Mouse (Mus musculus): Measurements from ENCODE around the gene Mob1a. TPM values are rescaled to one million over a fixed set of nuclear protein-coding genes. Genes with fewer than 3 reads are reported as not detected.
A peak's percentile ranks its signal among the peaks of the same experiment; 100 is the strongest.
"Not testable (repeated sequence)": the region's sequence is repeated elsewhere in the genome, so short reads cannot be mapped to it uniquely, and the experiment has no call there.

Mob1a gene
- polyA plus RNA-seq, 1 experiment from 2014 or later, result 58.0 TPM

DNA sequence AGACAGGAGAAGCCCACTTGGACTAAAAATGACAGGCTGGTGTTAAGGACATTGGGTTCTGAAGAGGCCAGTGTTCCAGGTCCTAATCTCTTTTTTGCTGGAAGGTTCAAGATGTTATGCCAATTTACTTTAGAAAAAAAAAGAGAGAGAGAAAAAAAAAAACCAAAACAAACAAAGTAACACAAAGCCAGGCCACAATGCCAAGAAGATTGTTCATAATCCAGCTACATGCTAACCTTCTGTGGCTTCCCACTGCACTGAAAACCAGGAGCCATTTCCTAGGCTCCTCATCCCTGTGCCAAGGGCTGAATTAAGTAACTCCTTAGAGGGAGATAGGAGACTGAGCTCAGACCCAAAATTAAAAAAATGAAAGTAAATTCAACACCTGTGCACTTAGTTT is 10.5 kb upstream of the Mob1a start:
- no peak overlapping the region for H3K27ac ChIP-seq (replicated peaks)
- H3K9me3 ChIP-seq, result no peaks in the 10 kb centered on the region
- no peak overlapping the region; the same call in 1 of the 2 replicates for H3K9ac ChIP-seq (replicated peaks)
- H3K27me3 ChIP-seq, result no peaks in the 10 kb centered on the region
- peak overlapping the region; percentile 84; the same call in 1 of the 2 replicates for H3K4me2 ChIP-seq (replicated peaks)
- ATAC-seq (ENCODE audit: low FRiP score, low read depth), result no peak
- peaks cover 21% of the 10 kb centered on the region for H3K36me3 ChIP-seq
- peaks cover 15% of the 10 kb centered on the region for H3K4me1 ChIP-seq
- H3K4me3 ChIP-seq, result no peak overlapping the region

DNA sequence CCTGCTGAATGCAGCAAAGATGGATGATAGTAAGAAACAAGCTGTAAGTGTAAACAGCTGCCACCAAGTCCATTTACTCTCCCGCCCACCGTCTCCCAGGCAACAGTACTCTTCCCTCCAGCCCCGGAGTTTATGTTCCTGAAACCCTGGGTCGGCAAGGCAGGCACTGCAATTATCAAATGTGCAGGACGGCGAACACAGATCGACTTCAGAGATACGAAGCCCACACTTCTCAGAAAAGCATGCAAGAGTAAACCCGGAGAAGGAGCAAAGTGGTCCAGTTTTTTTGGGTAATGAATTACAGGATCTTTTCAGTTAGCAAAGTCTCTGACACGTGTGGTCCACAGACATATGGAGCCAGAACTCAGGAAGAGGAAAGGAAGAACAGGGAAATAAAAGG is 9.8 kb upstream of the Mob1a start:
- H3K9ac ChIP-seq (replicated peaks), result peak overlapping the region; percentile 45; the same call in 1 of the 2 replicates

GRCm38 (mm10) chr6:83317108-83317741 is 8.6 kb upstream of the Mob1a start:
- ATAC-seq (ENCODE audit: low FRiP score, low read depth), result peak; percentile 98
- H3K4me3 ChIP-seq, result peak overlapping the region; percentile 92
- peaks cover 3% of the 10 kb centered on the region for H3K36me3 ChIP-seq
- WGBS, result under 1% methylated on average over 52 of the region's 52 CpGs
- H3K9ac ChIP-seq (replicated peaks), result peak overlapping the region; percentile 87
- H3K9me3 ChIP-seq, result no peaks in the 10 kb centered on the region
- H3K4me1 ChIP-seq, result peaks cover 15% of the 10 kb centered on the region
- H3K27ac ChIP-seq (replicated peaks), result 0 out of 2 replicates have a peak overlapping the region, but pooled peaks have one; percentile 54
- H3K27me3 ChIP-seq, result no peaks in the 10 kb centered on the region
- peak overlapping the region; percentile 84 for H3K4me2 ChIP-seq (replicated peaks)

More for the DNA sequence above, 9.8 kb upstream of the Mob1a start:
- peaks cover 15% of the 10 kb centered on the region for H3K36me3 ChIP-seq
- H3K9me3 ChIP-seq, result no peaks in the 10 kb centered on the region
- no peak for ATAC-seq (ENCODE audit: low FRiP score, low read depth)
- WGBS, result 7% methylated on average over 10 of the region's 10 CpGs
- peak overlapping the region; percentile 92 for H3K4me3 ChIP-seq
- H3K4me2 ChIP-seq (replicated peaks), result peak overlapping the region; percentile 84
- H3K4me1 ChIP-seq, result peaks cover 15% of the 10 kb centered on the region
- no peak overlapping the region for H3K27ac ChIP-seq (replicated peaks)
- H3K27me3 ChIP-seq, result no peaks in the 10 kb centered on the region

- ATAC-seq (ENCODE audit: low FRiP score, low read depth), result no peak
- Histone ChIP-seq H3K4me2 (replicated peaks) (no peak overlapping the region), H3K27me3 (no peaks in the 10 kb centered on the region), H3K27ac (replicated peaks) (no peak overlapping the region), H3K4me3 (no peak overlapping the region), H3K36me3 (no peaks in the 10 kb centered on the region), H3K9me3 (no peaks in the 10 kb centered on the region), H3K9ac (replicated peaks) (no peak overlapping the region), H3K4me1 (peaks cover 9% of the 10 kb centered on the region)
- WGBS, result 73% methylated on average over 1 of the region's 1 CpGs
These were observed 3.9 kb upstream of the Mob1a start for GRCm38 (mm10) chr6:83321927-83322326.

GRCm38 (mm10) chr6:83322794-83323193 is 3.0 kb upstream of the Mob1a start:
- Histone ChIP-seq H3K9me3 (no peaks in the 10 kb centered on the region), H3K27ac (replicated peaks) (no peak overlapping the region), H3K4me3 (no peak overlapping the region), H3K36me3 (no peaks in the 10 kb centered on the region), H3K27me3 (no peaks in the 10 kb centered on the region), H3K4me1 (peaks cover 15% of the 10 kb centered on the region), H3K9ac (replicated peaks) (no peak overlapping the region), H3K4me2 (replicated peaks) (no peak overlapping the region)
- ATAC-seq (ENCODE audit: low FRiP score, low read depth), result no peak
- 80% methylated on average over 2 of the region's 2 CpGs for WGBS

DNA sequence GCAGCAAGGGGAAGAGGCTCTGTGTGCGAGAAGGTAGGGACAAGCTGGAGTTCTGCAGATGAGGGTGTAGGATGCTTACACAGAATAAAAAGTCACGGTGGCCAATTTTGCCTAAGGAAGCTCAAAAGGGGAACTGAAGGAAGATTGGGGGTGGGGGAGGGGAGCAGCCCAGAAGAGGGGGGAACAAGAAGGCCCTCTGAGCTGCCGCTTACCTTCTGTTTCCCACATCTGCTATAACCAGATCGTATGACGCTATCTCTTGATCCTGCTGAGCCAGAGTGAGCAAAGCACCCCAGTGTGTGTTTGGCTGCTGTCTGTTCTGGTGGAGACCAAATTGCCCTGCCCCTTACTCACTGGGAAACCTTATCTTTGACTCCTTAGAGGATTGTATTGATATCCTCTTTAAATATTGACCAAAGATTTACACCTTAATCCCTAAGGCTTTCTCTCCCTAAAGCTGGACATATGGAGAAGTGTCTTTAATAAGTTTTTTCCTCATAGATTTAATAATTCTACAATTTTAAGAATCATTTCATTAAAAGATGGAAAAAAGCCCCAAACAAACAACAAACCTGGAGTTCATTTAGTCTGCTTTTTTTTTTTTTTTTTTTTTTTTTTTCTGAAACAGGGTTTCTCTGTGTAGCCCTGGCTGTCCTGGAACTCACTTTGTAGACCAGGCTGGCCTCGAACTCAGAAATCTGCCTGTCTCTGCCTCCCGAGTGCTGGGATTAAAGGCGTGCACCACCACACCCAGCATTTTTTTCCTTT is 2.0 kb upstream of the Mob1a start:
- WGBS, result 69% methylated on average over 8 of the region's 8 CpGs
- no peak for ATAC-seq (ENCODE audit: low FRiP score, low read depth)
- Histone ChIP-seq H3K27me3 (no peaks in the 10 kb centered on the region), H3K4me3 (no peak overlapping the region), H3K36me3 (no peaks in the 10 kb centered on the region), H3K9me3 (no peaks in the 10 kb centered on the region), H3K4me2 (replicated peaks) (no peak overlapping the region), H3K9ac (replicated peaks) (no peak overlapping the region), H3K27ac (replicated peaks) (no peak overlapping the region), H3K4me1 (peaks cover 19% of the 10 kb centered on the region)

DNA sequence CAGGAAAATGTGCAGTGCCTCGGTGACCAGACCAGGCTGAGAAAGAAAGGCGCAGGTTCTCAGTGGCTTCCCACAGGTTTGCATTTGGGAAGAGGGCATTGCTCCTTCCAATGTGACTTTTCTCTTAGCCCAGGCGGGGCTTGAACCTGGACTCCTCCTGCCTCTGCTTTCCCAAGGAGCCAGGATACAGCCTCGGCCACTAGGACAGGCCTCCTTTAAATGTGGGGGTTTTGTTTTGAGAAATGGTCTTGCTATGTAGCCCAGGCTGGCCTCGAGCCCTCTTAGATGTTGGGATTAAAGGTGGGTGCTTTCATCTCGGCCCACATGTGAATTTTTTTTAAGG is 549 bp downstream of the Mob1a start:
- H3K9me3 ChIP-seq, result no peaks in the 10 kb centered on the region
- H3K9ac ChIP-seq (replicated peaks), result peak overlapping the region; percentile 96
- H3K4me3 ChIP-seq, result peak overlapping the region; percentile 92
- peak overlapping the region; percentile 92 for H3K27ac ChIP-seq (replicated peaks)
- ATAC-seq (ENCODE audit: low FRiP score, low read depth), result no peak; the same call in 1 of the 2 replicates
- H3K27me3 ChIP-seq, result no peaks in the 10 kb centered on the region
- peak overlapping the region; percentile 70 for H3K4me2 ChIP-seq (replicated peaks)
- H3K36me3 ChIP-seq, result peaks cover 17% of the 10 kb centered on the region
- WGBS, result 13% methylated on average over 6 of the region's 6 CpGs
- H3K4me1 ChIP-seq, result peaks cover 19% of the 10 kb centered on the region

DNA sequence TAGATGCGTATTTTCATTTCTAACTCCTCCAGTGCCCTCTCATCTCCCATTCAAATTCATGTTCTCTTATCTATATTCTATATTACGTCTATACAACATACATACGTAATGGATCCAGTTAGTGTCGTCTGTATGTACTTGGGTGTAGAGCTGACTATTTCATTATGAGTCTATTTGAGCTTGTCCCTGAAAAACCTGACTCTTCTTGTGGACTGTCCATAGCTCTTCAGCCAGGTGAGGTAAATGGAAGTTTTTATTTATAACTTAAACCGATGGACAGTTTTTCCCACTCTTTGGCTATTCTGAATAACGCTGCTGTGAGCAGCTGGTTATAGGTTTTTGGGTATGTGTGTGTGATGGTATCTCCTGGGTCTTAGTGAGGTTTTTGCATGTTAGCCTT is 945 bp downstream of the Mob1a start:
- ATAC-seq (ENCODE audit: low FRiP score, low read depth), result no peak
- H3K4me1 ChIP-seq, result peaks cover 19% of the 10 kb centered on the region
- H3K9me3 ChIP-seq, result no peaks in the 10 kb centered on the region
- no peak overlapping the region for H3K27ac ChIP-seq (replicated peaks)
- peak overlapping the region; percentile 70 for H3K4me2 ChIP-seq (replicated peaks)
- H3K27me3 ChIP-seq, result no peaks in the 10 kb centered on the region
- 73% methylated on average over 6 of the region's 6 CpGs for WGBS
- peak overlapping the region; percentile 92 for H3K4me3 ChIP-seq
- H3K36me3 ChIP-seq, result peaks cover 21% of the 10 kb centered on the region
- peak overlapping the region; percentile 96 for H3K9ac ChIP-seq (replicated peaks)

- Histone ChIP-seq H3K9me3 (no peaks in the 10 kb centered on the region), H3K9ac (replicated peaks) (no peak overlapping the region), H3K4me3 (no peak overlapping the region), H3K4me2 (replicated peaks) (peak overlapping the region; percentile 70; the same call in 1 of the 2 replicates), H3K36me3 (peaks cover 29% of the 10 kb centered on the region), H3K27me3 (no peaks in the 10 kb centered on the region), H3K4me1 (peaks cover 19% of the 10 kb centered on the region), H3K27ac (replicated peaks) (no peak overlapping the region)
- 87% methylated on average over 3 of the region's 3 CpGs for WGBS
- ATAC-seq (ENCODE audit: low FRiP score, low read depth), result no peak
These were observed 1.9 kb downstream of the Mob1a start for GRCm38 (mm10) chr6:83327591-83328190.

GRCm38 (mm10) chr6:83341387-83341786 is 15.6 kb downstream of the Mob1a start:
- H3K27ac ChIP-seq (replicated peaks), result no peak overlapping the region
- no peak overlapping the region for H3K4me2 ChIP-seq (replicated peaks)
- no peaks in the 10 kb centered on the region for H3K27me3 ChIP-seq
- ATAC-seq (ENCODE audit: low FRiP score, low read depth), result no peak
- H3K4me3 ChIP-seq, result no peak overlapping the region
- WGBS, result 88% methylated on average over 3 of the region's 3 CpGs
- peaks cover 52% of the 10 kb centered on the region for H3K36me3 ChIP-seq
- H3K9me3 ChIP-seq, result no peaks in the 10 kb centered on the region
- H3K4me1 ChIP-seq, result no peaks in the 10 kb centered on the region
- H3K9ac ChIP-seq (replicated peaks), result no peak overlapping the region

GRCm38 (mm10) chr6:83342957-83343356 is 17.1 kb downstream of the Mob1a start:
- H3K27me3 ChIP-seq, result no peaks in the 10 kb centered on the region
- H3K4me1 ChIP-seq, result no peaks in the 10 kb centered on the region
- H3K27ac ChIP-seq (replicated peaks), result no peak overlapping the region
- no peak overlapping the region for H3K4me2 ChIP-seq (replicated peaks)
- peaks cover 47% of the 10 kb centered on the region for H3K36me3 ChIP-seq
- WGBS, result 90% methylated on average over 2 of the region's 2 CpGs
- H3K9me3 ChIP-seq, result no peaks in the 10 kb centered on the region
- no peak overlapping the region for H3K9ac ChIP-seq (replicated peaks)
- no peak for ATAC-seq (ENCODE audit: low FRiP score, low read depth)
- no peak overlapping the region for H3K4me3 ChIP-seq

DNA sequence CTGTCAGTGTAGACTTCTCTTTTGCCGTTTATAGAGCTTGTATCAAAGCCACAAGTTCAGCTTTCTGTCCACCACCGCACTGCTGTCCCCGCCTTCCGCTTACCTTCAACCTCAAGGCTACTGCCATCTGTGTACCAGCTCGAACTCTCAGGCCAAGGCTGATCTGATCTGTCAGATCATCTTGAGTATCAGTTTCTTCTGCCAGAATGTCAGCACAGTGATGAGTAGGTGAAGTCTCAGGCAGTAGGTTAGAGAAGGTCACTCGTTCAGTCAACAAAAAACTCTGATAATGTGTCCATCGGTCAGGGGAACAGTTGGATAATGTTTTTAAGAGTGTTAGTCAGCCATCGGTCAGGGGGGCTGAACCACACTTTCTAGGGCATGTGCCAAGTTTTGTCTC is 19.5 kb downstream of the Mob1a start:
- H3K27ac ChIP-seq (replicated peaks); ATAC-seq (ENCODE audit: low FRiP score, low read depth); H3K9me3 ChIP-seq; H3K4me2 ChIP-seq (replicated peaks); H3K4me3 ChIP-seq; H3K27me3 ChIP-seq; H3K9ac ChIP-seq (replicated peaks): not testable (repeated sequence)
- WGBS, result 95% methylated on average over 8 of the region's 8 CpGs
- peaks cover 25% of the 10 kb centered on the region for H3K36me3 ChIP-seq
- H3K4me1 ChIP-seq, result peaks cover 11% of the 10 kb centered on the region
